Mouse (Mus musculus): ENCODE data around the gene Cd164.

Cd164 gene

GRCm38 (mm10) chr10:41552319-41552718, 33.1 kb downstream of the Cd164 start:
- DNase-seq: no peak

GRCm38 (mm10) chr10:41552847-41553589, 33.8 kb downstream of the Cd164 start:
- peak; percentile 78 to 88 for DNase-seq

- no peak for DNase-seq
These were observed 34.5 kb downstream of the Cd164 start for GRCm38 (mm10) chr10:41553711-41554110.

GRCm38 (mm10) chr10:41555081-41555480, 35.9 kb downstream of the Cd164 start:
- DNase-seq: no peak

GRCm38 (mm10) chr10:41558401-41558800, 39.2 kb downstream of the Cd164 start:
- no peak for DNase-seq

- DNase-seq: no peak
These were observed 42.6 kb downstream of the Cd164 start for GRCm38 (mm10) chr10:41561701-41562395.

- DNase-seq: no peak
These were observed 45.9 kb downstream of the Cd164 start for GRCm38 (mm10) chr10:41565141-41565540.

GRCm38 (mm10) chr10:41568306-41568705, 49.1 kb downstream of the Cd164 start:
- peak; percentile 75 to 84 for DNase-seq

GRCm38 (mm10) chr10:41571065-41571464, 51.9 kb downstream of the Cd164 start:
- no peak for DNase-seq

- no peak for DNase-seq
These were observed 53.1 kb downstream of the Cd164 start for GRCm38 (mm10) chr10:41572274-41572673.

- peak in 1 of 2 experiments; percentile 35 for DNase-seq
These were observed 54.0 kb downstream of the Cd164 start for GRCm38 (mm10) chr10:41573190-41573589.

- DNase-seq: peak; percentile 21 to 74
These were observed 56.5 kb downstream of the Cd164 start for GRCm38 (mm10) chr10:41575451-41576327.

GRCm38 (mm10) chr10:41576328-41576833, 57.2 kb downstream of the Cd164 start:
- no peak for DNase-seq

- DNase-seq: peak; percentile 22 to 48
These were observed 59.3 kb downstream of the Cd164 start for GRCm38 (mm10) chr10:41578541-41578940.

GRCm38 (mm10) chr10:41580441-41580840, 61.2 kb downstream of the Cd164 start:
- DNase-seq: peak in 1 of 2 experiments; percentile 59

All from kidney, postnatal 25 days (tissue).